Mouse (Mus musculus): Measurements from ENCODE around the gene Ago4.

Ago4 gene

DNA sequence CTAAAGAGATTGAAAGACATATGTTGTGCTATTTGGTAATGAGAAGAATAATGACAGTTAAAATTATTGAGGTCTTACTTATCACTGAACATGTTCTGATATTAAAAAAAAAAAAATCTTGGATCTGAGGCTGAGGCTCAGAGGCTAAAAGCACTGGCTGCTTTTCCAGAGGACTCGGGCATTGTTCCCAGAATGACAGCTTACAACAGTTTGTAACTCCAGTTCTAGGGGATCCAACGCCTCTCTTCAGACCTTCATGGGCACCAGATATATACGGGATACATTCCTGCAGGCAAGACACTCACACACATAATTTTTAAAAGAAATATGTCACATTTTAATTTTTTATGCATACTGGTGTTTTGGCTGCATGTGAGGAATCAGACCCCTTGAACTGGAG, 7.1 kb downstream of the Ago4 start:
- DNase-seq (ENCODE audit: low read depth, low spot score) = no peak

DNA sequence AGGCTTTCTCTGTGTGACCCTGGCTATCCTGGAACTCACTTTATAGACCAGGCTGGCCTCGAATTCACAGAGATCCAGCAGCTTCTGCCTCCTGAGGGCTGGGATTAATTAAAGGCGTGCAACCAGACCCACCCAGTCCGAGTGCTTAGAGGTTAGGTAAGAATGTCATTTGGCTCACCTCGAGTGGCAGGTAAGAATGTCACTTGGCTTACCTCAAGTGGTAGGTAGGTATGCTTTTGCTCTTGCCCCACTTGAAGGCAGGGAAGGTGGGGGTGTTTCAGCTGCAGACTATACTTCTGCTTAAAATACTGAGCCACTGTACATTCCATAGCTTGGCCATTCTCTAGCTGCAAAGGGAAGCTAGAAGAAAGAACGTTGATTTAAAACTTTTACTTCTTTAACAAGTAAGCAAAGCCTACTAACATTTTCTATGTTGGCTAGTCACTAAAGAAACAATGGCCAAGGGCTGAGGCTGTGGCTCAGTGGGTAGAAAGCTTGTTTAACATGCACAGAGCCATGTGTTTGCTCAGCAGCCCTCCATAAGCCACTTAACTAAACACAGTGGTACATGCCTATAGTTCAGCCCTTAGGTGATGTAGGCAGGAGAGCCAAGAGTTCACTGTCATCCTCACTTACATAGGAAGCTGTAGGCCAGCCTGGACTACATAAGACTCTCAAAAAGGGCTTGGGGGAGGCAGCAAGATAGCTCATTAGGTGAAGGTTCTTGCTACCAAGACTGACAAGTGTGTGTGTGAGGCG, 20.8 kb downstream of the Ago4 start:
- no peak for DNase-seq (ENCODE audit: low read depth, low spot score)

DNA sequence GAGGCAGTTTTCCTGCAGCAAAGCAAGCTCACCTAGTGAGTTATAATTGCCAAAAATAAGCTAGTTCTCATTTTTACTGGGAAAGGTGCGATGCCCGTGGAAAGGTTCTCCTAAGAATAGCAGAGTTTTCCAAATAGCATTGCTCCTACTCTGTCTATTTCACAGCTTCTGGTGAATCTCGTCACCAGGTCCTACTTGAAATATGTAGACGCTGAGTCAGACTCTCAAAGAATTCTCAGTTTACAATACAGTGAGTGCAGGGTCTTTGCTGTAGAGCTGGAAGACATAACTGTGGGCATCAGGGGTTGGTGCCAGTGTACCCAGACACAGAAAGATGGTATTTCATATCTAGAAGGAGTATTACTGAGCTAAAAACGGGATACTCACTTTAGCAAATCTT, 22.3 kb downstream of the Ago4 start:
- no peak for DNase-seq (ENCODE audit: low read depth, low spot score)

DNA sequence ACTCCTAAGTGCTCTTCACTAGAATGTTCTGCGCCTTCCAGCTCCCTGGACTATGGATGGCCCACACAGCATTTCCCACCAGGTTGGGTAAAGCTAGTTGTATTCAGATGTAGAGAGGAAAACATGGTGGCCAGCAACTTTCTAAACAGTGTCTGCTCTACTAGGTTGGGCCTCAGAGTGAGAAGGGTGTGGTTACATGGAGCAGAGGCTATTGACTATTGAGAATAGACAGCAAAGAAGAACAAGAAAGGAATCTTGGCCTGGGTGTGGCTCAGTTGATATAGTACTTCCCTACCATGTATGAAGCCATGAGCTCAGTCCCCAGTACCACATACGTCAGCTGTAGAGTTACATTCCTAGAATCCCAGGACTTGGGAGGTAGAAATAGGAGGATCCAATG, 24.2 kb downstream of the Ago4 start:
- DNase-seq (ENCODE audit: low read depth, low spot score) = no peak

DNA sequence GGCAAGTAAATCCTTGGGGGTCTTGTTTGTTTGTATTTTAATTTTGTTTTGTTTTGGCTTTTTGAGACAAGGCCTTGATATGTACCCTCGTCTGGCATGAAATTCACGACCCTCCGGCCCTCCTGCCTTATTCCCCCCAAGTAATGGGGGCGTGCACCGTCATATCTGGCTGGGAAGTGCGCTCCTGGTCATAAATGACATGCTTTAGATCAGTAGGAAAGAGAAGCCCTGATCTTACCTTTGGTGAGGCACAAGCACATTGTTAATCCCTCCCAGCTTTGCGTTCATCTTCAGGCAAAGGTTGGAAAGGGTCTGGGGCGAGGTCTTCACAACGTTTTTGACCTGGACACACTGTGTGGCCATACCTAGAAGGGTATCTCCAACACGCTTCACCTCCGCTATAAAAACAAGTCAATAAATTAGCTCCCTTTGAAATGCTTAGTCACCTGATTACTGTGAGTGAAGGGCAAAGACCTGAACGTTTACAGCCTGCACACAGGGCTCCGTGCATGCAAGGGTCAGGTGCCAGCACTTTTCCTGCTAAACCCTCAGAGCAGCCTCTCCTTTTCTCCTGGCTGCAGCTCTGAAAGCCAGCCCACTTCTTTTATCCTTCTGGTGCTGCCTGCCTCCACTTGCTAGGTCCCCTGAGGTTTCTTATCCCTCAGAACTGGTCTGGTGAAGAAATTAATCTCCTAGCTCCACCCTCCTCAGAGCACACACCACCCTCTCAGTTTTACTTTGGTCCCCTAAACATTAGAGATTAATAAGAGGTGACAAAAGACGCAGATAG, 25.0 kb downstream of the Ago4 start:
- no peak for DNase-seq (ENCODE audit: low read depth, low spot score)

DNA sequence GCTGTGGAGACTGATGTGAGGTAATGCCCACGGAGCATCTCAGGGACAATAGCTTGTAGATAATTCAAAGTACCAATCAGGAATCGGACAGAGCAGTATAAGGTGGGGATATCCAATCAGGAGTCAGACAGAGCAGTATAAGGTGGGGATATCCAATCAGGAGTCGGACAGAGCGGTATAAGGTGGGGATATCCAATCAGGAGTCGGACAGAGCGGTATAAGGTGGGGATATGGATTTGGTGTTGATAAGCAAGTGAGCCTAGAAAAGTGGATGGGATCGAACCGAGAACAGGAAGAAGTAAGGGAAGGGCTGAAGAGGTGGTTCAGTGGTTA, 30.3 kb downstream of the Ago4 start:
- DNase-seq (ENCODE audit: low read depth, low spot score) = no peak

DNA sequence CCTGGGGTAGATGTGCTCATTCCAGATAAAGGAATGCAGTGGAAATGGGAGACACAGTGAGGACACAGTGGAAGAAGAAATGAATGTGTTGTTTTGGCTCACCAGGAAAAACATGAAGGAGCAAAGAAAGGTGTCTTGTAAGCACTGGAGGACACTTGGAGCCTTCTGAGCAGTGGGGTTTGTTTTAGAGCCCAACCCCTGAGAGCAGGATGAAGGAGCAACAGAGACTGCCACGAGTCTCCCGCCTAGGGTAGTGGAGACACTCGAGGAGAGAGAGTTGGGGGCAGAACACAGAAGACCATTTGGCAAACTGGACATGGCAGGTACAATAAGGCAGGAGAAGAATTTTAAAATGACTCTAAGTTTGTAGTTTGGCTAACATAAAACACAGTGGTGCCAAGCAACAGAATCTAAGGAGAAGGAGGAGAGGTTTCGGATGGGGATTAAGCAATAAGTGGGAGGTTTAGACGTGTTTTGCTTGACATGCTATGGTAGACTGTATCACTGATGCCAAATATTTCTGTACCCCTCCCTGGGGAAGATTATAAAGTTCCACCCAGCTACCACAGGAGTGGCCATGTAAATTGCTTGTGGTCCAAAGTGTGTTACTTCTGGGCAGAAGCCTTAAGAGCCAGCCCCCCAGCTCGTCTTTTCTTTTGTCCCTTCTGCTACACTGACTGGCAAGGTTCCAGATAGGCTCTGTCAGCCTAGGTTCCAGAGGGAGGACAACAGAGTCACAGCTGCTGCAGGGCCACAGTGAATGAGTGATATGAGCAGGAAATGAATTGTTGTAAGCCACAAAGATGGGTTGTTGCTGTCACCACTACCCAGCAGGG, 30.9 kb downstream of the Ago4 start:
- no peak for DNase-seq (ENCODE audit: low read depth, low spot score)

DNA sequence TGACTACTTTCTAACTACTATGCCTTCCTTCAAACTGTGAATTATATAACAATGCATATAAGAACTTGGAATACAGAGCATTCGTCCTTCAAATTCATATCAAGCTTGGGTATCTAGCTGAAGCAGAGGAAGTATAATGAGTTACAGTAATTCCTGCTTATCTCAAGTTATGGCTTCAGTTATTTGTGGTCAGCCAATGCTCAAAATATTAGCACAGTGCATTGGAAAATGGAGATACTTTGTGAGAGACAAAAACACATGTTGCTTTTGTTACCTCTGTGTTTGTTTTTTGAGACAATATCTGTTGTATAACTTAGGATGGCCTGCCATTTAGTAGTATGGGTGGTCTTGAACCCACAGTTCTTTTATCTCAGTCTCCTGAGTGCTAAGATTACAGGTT, 34.7 kb downstream of the Ago4 start:
- DNase-seq (ENCODE audit: low read depth, low spot score) = no peak

DNA sequence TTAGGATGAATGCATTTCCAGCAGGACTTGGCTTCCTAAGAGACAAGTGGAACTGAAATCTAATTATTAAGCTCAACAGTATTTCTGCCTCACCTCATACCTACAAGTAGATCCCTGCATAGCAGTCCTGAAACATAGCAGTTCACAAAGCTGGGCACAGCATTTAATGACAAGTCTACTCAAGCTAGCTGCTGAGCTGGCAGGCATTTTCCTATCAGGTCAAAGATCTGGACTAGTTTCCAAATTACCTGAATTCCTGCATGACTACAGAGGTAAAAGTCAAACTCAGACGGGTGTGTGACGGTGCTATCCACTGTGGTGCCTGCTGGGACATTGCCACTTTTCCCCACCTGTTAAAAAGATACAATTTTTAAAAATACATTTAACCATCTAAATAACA, 36.3 kb downstream of the Ago4 start:
- no peak for DNase-seq (ENCODE audit: low read depth, low spot score)

DNA sequence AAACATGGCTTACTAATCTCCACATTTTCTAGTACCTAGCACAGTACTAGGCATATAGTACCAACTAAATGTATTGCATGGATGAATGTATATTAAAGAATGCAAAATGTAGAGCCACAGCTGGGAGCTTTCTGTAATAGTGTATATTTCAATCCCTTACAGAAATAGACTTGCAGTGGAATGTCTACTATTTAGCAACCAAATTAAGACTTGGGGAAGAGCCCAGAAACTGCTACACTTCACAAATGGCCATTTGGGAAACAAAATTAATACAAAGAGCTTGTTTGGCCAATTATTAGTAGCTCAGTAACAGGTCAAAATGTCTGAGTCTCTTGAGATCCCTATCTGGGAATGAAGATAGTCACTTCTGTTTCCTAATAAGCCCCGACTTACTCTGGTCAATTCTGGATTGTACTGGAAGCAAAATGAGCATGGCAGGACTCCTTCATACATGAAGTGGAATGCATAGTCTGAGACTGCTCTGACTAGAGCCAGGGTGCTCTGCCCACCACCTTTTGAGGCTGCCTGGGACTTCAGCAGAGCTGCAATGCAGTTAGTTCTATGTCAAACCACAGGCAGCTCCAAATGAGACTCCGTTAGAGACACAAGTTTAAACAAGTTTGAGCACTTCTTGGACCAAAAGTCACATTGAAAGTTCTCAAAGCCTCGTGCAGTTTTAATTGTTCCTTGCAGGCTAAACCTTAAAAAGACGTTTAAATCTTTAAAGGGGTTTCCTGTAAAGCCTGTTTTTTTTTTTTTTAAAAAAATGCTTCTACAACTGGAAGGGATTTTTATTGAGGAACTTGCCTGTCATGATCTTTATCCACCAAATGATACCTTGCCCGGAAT, 37.1 kb downstream of the Ago4 start:
- DNase-seq (ENCODE audit: low read depth, low spot score) = peak; percentile 6

DNA sequence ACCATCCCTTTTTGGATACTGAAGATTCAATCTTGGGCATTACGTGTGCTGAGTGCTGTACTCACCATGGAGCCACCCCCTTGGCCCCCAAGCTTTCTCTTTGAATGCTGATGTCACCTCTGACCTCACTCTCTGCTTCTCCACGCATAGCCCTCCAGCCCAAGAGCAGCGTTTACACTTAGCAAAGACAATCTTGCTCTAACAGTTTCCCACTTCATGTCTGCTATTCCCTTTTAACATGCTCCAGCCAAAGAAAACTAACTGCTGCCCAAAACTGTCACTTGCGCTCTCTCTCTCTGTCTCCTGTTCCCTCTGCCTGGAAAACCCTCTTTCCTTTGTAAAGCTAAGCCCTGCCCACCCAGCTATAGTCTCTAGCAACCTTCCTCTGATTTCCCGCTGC, 37.8 kb downstream of the Ago4 start:
- no peak for DNase-seq (ENCODE audit: low read depth, low spot score)

DNA sequence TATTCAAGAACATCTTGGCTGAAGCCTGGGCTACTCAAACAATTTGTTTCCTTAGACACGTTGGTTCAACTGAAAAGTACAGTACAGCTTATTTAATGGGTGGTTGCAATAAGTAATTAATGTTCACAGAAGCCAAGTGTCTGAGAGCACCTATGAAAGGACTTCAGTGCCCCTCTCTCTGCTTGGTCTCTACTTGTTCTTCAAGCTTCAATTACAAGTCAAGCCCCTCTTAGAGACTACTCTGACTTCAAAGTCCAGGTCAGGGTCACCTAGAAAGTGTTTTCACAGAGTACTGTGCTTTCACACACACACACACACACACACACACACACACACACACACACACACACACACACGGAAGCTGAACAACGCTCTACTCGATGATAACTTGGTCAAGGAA, 39.9 kb downstream of the Ago4 start:
- no peak for DNase-seq (ENCODE audit: low read depth, low spot score)

DNA sequence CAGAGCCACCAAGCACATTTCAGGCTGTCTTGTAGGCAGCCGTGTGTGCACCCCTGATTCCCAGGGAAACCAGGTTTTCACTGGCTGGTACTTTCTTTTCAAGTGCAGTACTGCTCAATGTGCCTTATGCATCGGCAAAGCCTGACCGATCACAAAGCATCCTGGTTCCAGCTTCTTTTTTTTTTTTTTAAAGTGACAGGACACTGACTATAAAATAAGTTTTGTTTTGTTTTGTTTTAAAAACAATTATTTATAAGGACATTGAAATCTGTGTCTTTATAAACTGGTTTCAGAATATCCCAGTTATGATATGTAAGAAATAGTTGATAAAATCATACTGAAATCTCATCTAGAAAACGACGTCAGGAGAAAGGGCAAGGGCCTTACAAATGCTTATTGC, 41.3 kb downstream of the Ago4 start:
- no peak for DNase-seq (ENCODE audit: low read depth, low spot score)

DNA sequence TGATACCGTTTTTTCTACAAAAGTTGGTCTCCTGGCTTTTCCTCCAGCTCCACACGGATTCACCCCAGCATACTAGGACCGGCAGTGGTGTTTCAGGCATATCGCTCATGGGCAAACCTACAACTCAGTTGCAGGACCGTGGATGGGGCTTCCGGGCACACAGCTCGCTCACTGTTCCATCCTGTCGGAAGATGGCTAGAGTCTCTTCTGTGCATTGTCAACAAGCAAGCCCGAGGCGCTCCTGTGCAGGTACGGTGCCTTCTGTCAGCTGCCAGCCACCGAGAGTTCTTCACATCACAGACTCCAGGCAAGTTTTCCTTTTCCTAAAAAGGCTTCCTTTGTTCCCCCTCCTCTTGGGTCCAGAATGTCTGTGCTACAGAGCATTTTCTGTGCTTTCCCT, 42.5 kb downstream of the Ago4 start:
- DNase-seq (ENCODE audit: low read depth, low spot score) = no peak

DNA sequence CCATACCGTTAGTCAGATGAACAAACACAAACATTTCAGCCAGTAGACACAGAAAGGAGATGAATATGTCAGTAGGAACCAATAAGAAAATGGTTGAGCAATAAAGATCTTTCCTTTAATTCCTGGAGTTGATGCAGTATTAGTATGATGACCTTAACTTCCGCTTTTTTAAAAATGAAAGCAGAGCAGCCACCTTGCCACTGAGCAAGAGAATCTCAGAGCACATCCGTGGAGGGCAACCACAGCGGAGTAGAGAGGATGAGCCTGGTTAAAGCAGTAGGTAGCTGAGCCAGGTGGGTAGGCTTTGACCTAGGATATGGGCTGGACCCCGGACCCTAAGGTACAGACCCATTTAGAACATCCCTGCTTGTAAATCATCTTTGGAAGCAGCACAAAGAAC, 43.5 kb downstream of the Ago4 start:
- no peak for DNase-seq (ENCODE audit: low read depth, low spot score)

DNA sequence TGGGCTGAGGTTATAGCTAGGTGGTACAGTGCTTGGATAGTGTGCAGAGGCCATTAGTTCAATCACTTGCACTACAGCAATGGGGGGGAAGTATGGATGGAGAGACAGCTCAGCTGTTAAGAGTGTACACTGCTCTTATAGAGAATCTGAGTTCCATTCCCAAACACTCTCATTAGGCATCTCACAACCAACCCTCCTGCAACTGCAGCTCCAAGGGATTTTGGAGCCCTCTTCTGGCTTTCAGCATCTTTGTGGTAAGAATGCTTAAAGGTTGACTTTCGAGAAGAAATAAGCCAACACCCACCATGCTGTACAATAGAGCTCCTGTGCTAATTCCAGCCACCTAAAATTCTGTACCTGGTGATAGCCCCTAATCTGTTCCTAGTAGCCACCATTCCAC, 47.1 kb downstream of the Ago4 start:
- no peak for DNase-seq (ENCODE audit: low read depth, low spot score)

DNA sequence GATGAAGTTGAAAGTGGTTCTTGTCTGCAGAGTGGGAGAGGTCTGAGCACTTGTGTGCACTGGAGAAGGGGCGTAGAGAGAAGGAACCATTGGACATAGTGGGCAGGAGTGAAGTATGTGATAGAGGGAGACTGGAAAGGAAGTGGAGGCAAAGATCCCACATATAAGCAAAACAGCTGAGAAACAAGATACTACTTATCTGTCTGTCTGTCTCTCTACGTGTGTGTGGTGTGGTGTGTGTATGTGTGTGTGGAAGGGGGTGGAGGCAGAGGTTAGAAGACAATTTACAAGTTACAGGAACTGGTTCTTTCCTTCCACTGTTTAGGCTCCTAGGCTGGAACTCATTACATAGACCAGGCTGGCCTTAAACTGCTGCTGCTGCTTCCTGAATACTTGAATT, 48.2 kb downstream of the Ago4 start:
- DNase-seq (ENCODE audit: low read depth, low spot score) = no peak

DNA sequence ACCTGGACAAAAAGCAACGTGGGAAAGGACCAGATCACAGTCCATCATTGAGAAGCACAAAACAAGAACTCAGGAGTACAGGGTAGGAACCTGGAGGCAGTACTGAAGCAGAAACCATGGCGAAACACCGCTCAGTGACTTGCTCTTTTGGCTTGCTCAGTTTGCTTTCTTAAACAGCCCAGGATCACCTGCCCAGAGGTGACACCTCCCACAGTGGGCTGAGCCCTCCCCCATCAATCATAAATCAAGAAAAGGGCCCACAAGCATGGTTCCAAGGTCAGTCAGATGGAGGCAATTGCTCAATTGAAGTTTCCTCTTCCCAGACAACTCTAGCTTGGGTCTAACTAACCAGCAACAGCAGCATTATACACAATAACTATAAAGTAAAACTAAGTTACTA, 49.4 kb downstream of the Ago4 start:
- no peak for DNase-seq (ENCODE audit: low read depth, low spot score)

DNA sequence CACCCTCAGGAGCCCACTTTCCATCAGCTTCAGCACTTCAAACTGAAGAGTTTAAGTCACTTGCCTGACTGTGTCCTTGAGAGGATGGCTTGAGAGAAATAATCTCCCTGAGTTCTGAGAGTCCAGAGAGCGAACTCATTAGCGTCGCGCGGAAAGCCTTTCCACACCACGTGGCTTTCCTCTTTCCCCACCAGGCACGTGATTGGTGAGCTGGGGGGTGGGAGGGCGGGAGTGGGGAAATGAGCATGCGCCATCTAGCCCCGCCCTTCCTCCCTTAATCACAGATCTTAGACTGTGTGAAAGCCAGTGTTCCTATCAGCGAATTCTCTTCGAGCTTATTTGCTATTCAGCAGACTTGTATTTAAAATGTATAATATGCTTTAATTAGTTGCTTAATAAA, 50.3 kb downstream of the Ago4 start:
- no peak for DNase-seq (ENCODE audit: low read depth, low spot score)

DNA sequence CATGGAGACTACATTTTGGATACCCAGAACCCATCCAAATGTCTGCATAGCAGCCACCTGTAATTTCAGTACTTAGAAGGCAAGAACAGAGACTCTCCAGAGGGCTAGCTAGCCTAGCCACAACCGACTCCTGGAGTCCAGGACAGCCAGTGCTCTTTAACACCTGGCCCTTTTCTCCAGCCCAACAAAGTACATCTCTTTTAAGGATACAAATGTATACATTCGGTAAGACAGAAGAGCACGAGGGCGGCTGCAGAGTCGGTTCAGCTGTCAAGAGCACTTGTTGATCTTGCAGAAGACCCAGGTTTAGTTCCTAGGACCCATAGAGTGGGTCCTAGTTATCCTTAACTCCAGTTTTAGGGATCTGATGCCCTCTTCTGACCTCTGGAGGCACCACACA, 51.8 kb downstream of the Ago4 start:
- no peak for DNase-seq (ENCODE audit: low read depth, low spot score)

DNA sequence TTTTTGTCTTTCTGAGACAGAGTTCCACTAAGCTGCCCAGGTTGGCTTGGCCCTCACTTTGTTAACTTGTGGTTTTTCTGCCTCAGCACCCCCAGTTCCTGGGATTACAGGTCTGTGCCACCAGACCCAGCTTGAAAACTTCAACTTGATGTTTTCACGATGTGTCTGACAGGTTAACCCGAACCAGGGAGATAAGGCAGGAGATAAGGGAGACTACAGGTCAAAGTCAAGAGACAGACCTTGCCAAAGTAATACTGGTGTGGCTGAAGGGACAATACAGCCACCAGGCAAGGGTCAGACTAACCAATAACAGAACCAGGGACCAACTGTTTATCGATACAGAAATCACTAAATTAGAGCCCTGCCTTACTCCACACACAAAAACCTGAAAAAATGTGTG, 53.0 kb downstream of the Ago4 start:
- no peak for DNase-seq (ENCODE audit: low read depth, low spot score)

DNA sequence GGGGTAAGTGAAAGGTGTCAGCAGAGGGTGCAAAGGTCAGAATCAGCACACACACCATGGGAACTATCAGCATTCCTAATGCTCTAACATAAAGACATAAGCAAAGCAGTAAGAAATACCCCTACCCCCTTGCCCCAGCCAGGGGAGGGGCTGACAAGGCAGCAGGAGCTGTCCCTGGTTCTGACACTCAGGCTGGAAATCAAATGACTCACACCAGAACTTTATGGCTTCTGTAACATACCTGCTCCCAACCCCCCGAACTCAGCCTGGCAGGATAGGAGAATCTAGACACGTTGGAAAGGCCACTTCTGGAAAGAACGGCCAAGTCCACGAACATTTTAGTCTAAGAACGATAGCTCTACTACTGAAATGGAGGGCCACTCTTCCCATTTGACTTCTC, 60.2 kb downstream of the Ago4 start:
- no peak for DNase-seq (ENCODE audit: low read depth, low spot score)

Measured in telencephalon, adult 2 months (tissue).